Mouse (Mus musculus): ENCODE results near the gene Nsrp1.
A peak's percentile ranks its signal among the peaks of the same experiment; 100 is the strongest.

The Nsrp1 gene

DNA sequence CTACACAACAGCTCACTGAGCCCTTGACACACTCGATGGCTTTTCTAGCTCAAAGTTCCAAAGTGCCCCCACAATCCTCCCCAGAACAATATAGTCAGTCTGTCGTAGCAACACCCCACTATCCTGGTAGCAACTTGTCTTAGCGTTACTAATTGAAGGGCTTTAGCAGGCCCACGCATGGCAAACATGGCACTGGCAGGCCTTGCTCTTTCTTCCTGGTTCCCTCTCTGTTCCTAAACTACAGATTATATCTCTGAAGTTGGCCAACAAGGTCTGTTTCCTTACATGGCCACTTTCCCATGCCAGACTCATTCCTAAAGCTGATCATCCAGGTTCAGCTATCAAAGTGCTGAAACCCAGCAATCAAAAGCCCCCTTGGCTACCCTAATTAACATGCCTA is 36.3 kb downstream of the Nsrp1 start:
- DNase-seq: no peak

DNA sequence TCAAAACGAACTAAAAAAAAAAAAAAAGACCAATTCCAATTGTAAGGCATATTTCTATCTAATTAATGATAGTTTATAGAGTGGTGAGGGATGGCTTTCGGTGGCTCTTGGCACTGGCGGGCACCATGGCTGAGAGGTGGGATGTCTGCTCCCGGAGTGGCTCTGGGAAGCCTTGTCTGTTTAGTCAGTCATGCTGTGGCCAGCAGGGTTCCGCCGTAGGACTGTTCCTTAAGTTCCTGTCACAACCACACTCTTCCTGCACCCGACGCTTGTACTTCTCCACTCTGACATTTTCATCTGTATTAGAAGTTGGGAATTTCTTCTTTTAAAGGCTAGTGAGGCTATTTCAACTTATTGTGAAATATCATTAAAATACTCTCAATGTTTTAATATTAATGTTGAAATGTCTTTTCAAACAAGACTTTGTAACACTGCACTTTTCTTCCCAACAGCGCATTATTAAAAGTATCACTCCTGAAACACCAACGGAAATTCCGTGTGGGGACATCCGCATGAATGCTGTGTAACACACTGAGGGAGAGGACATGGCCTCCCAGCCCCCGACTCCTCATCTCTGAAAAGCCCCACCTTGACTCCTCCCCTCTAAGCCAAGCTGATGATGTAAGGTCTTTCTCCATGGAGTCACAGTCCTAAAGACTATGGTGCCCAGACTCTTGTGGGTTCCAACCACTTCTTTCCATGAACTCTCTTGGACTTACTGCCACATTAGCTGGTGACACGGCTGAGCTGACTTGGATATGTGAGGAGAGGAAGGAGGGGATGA is 46.9 kb downstream of the Nsrp1 start:
- no peak for DNase-seq

GRCm38 (mm10) chr11:77028157-77028556 is 50.1 kb downstream of the Nsrp1 start:
- no peak for DNase-seq

- no peak for DNase-seq
These were observed 51.7 kb downstream of the Nsrp1 start for GRCm38 (mm10) chr11:77026559-77026958.

GRCm38 (mm10) chr11:77021749-77022396 is 56.4 kb downstream of the Nsrp1 start:
- DNase-seq: no peak

GRCm38 (mm10) chr11:77019539-77019938 is 58.7 kb downstream of the Nsrp1 start:
- DNase-seq: no peak

GRCm38 (mm10) chr11:77018046-77018445 is 60.2 kb downstream of the Nsrp1 start:
- DNase-seq: no peak

DNA sequence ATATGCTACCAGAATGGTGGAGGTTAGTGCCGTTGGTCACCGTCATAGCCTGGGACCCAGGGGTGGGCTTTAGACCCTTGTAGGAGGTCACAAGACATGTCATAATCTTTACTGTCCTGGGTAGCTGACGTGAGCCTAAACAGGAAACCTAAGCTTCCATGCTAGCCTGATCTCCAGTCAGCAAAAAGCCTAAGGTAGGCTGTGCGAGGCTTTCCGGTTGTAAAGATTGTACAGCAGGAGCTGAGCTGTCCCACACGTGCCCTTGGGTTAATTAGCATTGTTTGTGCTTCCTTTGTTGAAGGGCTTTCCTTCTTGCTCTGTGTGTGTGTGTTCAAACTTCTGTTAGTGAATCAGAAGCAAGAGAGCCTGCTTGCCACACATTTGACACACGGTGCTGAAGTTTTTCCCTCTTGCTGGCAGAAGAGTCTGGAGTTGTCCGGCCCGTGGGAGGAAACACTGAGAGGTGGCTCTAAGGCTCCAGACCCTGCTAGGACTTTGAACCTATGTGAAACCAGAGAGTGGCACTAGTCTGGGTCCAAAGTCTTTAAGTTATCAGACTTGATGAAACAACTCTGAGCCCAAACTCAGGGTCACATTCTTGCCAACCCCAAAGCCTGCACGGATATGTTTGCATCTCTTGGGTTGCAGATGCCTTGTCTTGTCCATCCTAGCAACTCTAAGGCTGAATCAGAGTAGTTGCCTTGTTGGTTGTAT is 67.3 kb downstream of the Nsrp1 start:
- DNase-seq: no peak

DNA sequence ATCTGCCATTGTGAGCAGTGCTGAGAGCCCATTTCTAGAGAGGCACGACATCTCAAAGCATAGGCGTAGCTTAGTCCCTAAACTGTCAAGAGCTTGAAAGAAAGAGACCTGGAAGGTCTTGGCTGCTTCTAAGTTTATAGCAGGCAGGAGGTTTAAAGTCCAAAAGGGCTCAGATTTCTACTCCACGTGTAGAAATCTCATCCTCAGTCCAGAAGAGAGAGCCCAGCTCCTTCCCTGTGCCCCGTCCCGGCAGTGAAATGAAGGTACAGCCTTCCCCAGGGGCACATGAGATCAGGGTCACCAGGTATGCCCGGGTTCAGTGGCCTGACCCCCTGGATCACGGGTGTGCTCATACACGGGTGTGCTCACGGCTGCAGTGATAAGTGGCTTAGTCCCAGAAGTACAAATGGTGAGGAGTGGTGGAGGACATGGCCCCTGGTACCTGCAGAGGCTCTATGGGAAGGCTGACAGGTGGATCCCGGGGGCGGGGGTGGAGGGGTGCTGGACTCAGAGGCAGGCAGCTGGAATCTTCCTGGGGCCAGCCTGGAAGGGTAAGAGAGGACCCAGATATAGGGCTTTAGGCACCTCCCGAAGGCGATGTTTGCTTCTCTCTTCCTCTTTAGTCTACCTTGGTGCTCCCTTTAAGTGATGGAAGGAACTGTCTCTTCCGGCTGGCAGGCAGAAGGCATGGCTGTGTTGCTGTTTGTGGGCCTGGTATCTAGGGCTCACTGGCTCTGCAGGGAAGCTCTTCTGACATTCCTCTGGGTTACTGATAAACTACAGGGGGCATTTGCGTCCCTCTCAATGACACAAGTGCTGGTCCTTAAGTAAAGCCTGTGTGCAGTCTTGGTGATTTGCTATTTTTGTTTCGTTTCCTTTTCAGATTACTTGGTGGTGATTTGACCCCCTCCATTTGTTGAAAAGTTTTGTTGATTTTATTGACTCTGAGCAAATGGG is 68.9 kb downstream of the Nsrp1 start:
- DNase-seq: no peak

GRCm38 (mm10) chr11:77006616-77007015 is 71.6 kb downstream of the Nsrp1 start:
- no peak for DNase-seq

- DNase-seq: no peak
These were observed 72.4 kb downstream of the Nsrp1 start for GRCm38 (mm10) chr11:77005881-77006280.

GRCm38 (mm10) chr11:77002361-77002760 is 75.9 kb downstream of the Nsrp1 start:
- DNase-seq: no peak

DNA sequence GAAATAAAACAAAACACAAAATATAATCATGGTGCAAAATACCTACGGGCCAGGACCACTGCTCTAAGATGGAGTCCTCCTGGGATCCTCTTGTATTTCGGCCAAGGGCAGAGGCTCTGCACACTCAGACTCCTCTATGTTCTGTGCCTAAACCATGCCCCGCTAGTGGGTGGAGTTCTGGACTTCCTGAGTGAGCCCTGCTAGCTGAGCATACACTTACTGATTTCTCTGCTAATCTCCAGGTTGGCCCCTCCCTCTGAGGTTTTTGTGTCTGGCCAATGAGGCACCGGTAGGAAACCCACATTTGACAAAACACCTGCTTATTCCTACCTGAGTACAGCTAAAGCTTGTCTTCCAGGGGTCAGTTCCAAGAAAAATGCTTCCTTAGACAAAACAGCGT is 77.5 kb downstream of the Nsrp1 start:
- DNase-seq: no peak

- no peak for DNase-seq
These were observed 79.5 kb downstream of the Nsrp1 start for GRCm38 (mm10) chr11:76998705-76999226.

GRCm38 (mm10) chr11:76997916-76998704 is 80.1 kb downstream of the Nsrp1 start, which contains the start of gene Slc6a4:
Gene Slc6a4 (plus strand): TSS chr11:76998603.
- DNase-seq: peak; percentile 9

DNA sequence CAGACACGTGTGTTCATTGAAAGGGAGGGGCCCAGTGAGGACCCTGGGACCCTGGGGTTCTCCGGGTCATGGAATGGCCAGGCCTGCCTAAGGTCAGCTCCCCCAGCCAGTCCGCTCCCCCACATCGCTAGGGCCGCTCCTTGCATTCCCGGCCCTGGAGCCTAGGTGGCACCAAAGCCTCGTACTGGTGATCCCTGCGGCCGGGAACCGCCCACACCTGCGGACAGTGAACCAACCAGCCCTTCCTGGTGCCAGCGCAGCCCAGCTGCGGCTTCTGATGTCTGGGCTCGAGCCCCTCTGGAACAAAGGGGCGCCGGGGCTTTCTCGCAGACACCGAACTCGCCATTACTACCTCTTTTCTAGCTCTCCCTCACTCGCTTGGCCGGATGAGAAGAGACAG is 80.9 kb downstream of the Nsrp1 start:
- peak; percentile 68 for DNase-seq

DNA sequence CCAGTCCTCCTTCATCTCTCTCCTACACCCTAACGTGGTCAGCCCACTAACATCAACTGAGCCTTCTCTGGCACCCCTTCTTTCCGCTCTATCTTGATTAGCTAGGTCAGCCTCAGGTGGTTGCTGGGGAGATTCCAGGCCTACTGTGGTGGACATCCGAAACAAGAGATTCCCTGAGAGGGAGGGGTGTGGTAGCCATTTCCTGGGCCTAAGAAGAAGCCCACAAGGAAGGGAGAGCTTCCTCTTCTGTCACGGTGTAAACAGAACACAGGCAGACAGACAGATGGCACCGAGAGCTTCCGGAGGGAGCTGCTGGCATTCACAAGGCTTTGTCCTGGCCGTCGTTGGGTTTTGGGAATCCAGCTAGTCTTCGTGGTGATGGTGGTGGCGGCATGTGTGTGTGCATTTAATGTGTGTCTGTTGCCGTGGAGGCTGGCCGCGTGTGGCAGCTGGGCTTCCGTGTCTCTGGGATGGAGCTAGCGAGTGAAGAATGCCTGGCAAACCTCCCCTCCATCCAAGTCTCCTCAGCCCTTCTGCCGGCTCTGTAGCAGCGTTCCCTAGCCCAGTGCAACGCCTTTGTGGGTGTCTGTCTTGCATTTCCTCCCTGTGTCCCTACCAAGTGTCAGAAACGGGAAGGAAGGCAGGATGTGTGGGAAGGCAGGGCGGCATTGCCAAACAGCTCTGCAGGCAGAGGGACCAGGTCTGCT is 82.1 kb downstream of the Nsrp1 start:
- no peak for DNase-seq
